Mouse (Mus musculus) induced T-regulatory cell, adult 2 months (primary cell): ENCODE results near the gene Gm21974.

Experiments used
- DNase-seq: peaks from one replicate; pipeline ENCODE4 v3.0.0-alpha.2; 2012; ENCODE audit warnings: low read depth

The Gm21974 gene

GRCm38 (mm10) chr7:127895442-127895841 lies at the start of gene Gm21974, which contains the start of gene Vkorc1:
Gm21974 (minus strand) TSS chr7:127895454.
Vkorc1 (minus strand) TSS chr7:127895617.
- peak; percentile 93 for DNase-seq

DNA sequence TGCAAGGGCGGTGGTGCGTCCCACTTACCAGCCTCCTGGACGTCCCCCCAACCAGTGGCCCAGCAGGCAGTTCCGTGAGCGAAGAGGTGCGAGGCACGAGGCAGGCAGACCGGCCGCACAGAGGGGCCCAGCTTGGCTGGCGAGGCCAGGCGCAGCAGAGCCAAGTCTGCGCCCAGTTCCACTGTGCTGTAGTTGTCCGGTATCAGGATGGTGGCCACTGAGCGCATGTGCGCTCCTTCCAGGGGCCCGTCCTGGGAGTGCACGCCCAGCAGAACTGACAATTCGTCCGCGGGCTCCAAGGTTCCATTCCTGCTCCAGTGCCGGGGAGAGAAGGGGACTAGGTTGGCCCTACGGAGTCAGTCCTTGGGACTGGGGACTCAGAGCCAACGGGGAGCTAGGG lies 49.4 kb upstream of the Gm21974 start:
- DNase-seq = no peak

GRCm38 (mm10) chr7:127942097-127942496 lies 46.8 kb upstream of the Gm21974 start:
- peak; percentile 47 for DNase-seq

DNA sequence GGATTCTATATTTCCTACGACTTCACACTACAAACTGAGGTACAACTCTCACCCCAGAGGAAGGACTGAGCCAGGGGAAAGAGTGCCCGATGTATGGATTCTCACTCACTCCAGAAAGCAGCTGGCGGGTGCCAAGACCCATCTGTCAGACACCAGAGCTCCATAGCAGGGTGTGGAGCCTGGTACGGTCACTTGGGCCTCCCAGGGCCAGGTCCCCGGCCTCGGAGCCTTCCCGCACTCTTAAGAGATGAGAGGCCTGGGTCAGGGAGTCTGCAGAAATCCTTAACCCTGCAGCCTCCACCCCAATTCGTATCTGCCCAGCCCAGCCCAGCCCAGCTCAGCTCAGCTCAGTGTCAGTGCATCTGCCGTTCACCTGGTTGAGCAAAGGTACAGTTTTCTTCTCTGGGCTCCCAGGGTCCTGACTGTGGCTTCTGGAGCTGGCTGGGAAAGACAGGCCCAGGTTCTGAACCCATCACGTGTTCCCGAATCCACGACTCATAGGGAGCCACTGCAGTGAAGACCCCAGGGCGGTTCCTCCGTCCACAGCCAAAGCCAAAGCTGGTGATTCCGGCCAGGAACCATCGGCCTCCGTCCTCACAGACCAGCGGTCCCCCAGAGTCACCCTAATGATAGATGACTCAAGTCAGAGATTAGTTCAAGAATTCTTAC lies 41.1 kb upstream of the Gm21974 start:
- DNase-seq = peak; percentile 27

- DNase-seq = no peak
These were observed 40.5 kb upstream of the Gm21974 start for GRCm38 (mm10) chr7:127935748-127936159.

DNA sequence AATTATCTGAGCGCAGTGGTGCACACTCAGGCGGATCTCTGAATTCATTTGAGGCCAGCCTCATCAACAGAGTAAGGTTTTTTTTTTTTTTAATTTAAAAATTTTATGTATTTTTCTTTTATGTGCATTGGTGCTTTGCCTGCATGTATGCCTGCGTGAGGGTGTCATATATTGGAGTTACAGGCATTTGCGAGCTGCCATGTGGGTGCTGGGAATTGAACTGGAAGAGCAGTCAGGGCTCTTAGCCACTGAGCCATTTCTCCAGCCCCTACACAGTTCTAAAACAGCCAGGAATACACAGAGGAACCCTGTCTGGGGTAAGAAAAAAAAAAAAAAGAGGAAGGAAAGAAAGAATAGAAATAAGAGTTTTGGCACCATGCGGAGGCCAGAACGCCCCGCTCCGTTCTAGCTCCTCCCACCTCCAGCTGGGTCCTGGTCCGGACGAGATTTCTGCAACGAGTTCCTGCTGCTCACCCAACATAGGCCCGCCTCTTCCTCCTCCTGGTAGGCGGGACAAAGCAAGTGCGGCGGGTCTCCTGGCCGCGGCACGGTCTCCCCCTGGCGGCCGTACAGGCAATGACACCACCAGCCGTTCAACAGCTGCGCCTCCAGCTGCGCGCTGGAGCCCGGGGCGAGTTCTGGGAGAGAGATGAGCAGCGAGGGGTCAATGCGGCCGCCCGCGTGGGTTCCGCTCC lies 39.9 kb upstream of the Gm21974 start:
- DNase-seq = peak; percentile 96

DNA sequence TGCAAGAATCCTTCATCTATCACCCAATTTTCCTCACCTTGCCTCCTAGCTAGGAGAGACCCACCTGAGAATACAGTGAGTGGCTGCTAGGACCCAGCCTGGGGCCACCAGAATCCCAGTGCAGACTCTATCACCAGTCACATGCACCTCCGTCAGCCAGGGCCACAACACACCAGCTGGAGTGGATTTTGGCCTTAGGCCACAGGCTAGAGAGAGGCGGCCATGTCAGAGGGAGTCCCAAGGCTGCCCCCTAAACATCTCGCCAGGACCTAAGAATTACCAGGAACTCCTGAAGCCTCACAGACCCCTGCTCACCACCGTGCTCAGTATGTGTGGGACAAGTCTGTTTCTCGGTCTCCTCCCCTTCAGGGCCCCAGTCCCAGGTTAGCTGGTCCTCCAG lies 38.8 kb upstream of the Gm21974 start:
- no peak for DNase-seq

DNA sequence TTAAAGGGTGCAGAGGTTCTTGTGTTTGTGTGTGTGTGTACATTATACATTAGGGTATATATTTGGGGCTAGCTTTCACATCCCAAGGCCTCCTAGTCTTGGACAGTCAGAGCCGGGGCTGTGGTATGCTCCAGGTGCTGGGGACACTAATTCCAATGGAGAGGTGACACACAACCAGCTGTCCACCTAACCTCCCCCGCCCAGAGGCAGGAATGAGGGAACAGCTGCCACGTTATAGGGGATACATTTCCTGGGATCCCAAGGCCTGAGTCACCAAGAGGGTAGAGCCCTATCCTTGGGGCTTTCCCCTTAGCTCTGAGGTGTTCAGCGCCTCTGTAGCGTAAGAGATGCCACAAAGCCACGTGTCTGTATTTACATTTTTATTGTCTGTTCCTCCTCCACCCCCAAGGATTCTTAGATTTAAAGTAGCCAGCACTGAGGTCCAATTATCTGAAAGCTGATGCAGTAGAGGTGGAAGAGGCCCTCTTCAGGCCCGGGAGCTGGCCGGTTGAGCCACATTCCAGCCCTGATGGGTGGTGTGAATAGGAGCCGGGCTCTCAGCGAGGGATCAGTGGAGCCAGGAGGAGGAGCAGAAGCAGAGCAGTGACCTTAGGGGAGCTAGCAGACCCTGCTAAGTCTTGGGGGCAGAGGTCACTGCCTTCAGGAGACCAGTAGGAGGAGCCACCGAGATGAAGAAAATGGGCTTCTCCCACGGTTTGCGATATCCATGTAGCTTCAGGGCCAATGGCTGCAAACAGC lies 37.2 kb upstream of the Gm21974 start:
- DNase-seq = peak; percentile 40

- DNase-seq = no peak
These were observed 36.3 kb upstream of the Gm21974 start for GRCm38 (mm10) chr7:127931351-127932135.

DNA sequence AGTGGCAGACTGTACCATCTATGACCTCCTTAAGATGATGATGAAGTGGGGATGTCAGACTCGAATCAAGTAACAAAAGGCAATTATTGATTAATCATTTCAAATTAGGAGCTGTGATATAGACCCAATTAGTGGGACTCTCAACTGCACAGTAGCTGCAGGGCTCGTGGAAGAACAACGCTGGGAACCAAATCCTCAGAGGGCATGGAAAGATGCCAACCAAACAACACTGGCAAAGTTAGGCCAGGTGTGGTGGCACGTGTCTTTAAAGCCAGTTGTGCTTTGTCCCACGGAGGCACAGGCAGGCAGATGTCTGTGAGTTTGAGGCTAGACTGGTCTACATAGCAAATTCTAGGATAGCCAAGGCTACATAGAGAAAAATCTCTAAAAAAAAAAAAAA lies 35.4 kb upstream of the Gm21974 start:
- DNase-seq = no peak

- DNase-seq = no peak
These were observed 34.7 kb upstream of the Gm21974 start, which contains the start of gene Prss8 for GRCm38 (mm10) chr7:127929923-127930322. Prss8 (minus strand) TSS chr7:127930104.

GRCm38 (mm10) chr7:127928596-127928995 lies 33.3 kb upstream of the Gm21974 start:
- DNase-seq = no peak

DNA sequence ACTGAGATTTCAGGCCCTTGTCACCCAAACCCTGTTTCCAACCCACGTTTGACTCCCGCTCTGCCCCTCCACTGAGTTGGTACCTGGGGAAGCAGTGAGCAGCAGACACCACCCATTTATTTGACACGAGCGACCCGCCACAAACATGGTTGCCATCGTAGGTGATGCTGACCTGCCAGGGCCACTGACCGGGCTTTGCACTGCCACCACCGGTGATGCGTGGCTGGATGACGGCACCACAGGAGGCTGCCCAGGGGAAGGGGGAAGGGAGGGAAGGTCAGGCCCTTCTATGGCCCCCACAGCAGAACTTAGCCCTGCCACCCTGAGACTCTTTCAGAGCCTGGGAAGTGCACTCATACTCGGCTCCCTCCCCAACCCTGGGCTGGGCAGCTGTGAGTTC lies 32.5 kb upstream of the Gm21974 start:
- DNase-seq = no peak

DNA sequence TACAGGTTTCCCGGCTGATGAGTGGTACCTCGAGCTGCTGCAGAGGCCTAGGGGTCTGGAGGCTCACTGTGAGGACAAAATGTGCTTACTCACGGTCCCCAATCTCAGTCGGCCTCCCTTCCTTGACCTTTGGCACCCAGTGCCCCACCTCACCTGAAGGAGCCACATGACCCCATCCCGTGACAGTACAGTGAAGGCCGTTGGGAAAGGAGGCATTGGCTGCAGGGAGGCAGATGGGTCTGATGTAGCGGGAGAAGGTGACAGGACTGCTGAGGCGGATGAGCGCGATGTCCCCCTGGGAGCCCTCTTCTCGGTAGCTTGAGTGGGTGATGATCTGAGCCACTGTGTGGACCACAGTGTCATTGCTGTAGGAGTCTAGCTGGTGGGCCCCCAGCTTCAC lies 31.6 kb upstream of the Gm21974 start:
- DNase-seq = no peak

- no peak for DNase-seq
These were observed 30.8 kb upstream of the Gm21974 start for GRCm38 (mm10) chr7:127926066-127926465.

DNA sequence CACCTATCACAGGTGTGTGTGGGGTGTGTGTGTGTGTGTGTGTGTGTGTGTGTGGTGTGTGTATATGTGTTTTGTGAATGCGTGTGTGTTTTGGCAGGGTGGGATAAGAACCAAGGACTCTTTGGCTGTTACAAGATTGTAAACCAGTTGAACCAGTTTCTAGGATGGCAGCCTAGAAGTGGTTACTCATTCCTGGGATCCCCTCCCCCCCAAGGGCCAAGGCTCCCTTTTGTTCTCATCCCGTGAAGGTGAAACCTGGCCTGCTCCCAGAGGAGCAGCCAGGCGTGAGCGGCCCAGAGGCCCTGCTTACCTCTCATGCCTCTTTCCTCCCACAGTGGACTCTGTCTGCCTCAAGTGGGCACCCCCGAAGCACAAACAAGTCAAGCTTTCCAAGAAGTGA lies 30.0 kb upstream of the Gm21974 start:
- DNase-seq = no peak

- DNase-seq = no peak
These were observed 28.5 kb upstream of the Gm21974 start for GRCm38 (mm10) chr7:127923714-127924113.

DNA sequence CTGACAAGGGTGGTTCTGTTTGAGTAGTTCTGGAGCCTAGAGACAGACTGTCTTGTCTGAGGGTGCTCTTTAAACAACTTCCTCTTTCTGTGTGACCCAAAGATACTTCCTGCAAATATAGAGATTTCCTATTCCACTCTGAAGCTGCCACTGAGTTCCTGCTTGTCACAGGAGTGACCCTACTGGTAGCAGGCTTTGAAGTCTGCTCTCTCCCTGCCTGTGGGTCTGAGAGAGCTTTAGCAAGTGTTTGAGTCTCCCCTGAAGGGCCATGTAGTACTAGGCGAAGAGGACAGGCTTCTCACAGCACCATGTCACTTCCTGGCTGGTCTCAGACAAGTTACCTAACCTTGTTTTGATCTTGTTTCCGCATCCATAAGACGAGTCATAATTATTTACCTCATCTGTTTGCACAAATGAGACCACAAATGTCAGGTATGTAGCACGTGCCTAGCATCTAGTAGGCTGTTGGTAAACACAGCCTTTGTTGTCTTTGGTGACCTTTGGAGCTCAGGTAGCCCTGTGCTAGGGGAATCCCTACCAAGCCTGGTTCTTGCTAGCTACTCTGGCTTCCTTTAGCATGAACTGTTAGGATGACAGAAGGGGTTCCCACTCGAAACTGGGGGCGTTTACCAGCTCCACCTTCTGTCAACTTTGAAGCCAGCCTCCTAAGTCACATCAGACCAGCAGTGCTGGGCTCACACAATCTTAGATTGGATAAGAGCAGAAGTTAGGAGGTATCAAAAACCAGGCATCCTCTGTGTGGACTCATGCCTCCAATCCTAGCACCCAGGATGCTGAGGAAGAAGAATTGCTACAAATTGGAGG lies 27.4 kb upstream of the Gm21974 start:
- peak; percentile 83 for DNase-seq

DNA sequence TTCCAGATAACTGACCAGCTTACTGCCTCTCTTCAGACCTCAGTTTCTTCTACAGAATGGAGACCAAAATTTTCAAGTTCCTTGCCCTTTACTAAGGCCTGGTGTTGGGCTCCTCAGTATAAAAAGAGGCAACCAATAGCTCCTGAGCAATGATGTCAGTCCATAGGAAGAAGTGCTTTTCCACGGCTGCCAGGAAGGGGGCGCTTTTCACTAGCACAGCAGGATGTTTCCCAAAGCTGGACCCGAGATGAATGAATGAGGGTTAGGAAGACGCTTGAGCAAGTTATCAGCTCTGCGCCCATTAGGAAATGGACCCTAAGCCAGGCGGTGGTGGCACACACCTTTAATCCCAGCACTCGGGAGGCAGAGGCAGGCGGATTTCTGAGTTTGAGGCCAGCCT lies 26.3 kb upstream of the Gm21974 start:
- DNase-seq = peak; percentile 44

- peak; percentile 61 for DNase-seq
These were observed 24.0 kb upstream of the Gm21974 start for GRCm38 (mm10) chr7:127919290-127919689.

GRCm38 (mm10) chr7:127918203-127918602 lies 22.9 kb upstream of the Gm21974 start:
- peak; percentile 85 for DNase-seq
